Mouse (Mus musculus): ENCODE results near the gene Mettl23. TPM values are rescaled to one million over a fixed set of nuclear protein-coding genes. Genes with fewer than 3 reads are reported as not detected.
"Not testable (repeated sequence)": the region's sequence is repeated elsewhere in the genome, so short reads cannot be mapped to it uniquely, and the experiment has no call there.

Gene Mettl23
- polyA plus RNA-seq, 1 experiment: 22.4 TPM

- Histone ChIP-seq H3K4me1 (ENCODE audit: control insufficient read depth, insufficient read depth, low read length) (peaks cover 56% of the 10 kb centered on the region), H3K4me3 (ENCODE audit: insufficient read depth, low read length) (no peak overlapping the region), H3K27ac (ENCODE audit: insufficient read depth, low read length) (peak overlapping the region; percentile 88)
- TF ChIP-seq POLR2A (IDR thresholded peaks at IDR 0.05; ENCODE audit: low read depth, low read length) (no peak), CTCF (IDR thresholded peaks at IDR 0.05; ENCODE audit: borderline replicate concordance, insufficient read depth, low read length) (no peak)
Observed at GRCm38 (mm10) chr11:116817567-116817966, 25.5 kb upstream of the Mettl23 start.

GRCm38 (mm10) chr11:116818722-116819121 is 24.4 kb upstream of the Mettl23 start:
- H3K27ac ChIP-seq (ENCODE audit: insufficient read depth, low read length): peak overlapping the region; percentile 17
- no peak for TF ChIP-seq POLR2A (IDR thresholded peaks at IDR 0.05; ENCODE audit: low read depth, low read length)
- no peak for TF ChIP-seq CTCF (IDR thresholded peaks at IDR 0.05; ENCODE audit: borderline replicate concordance, insufficient read depth, low read length)
- peaks cover 51% of the 10 kb centered on the region for H3K4me1 ChIP-seq (ENCODE audit: control insufficient read depth, insufficient read depth, low read length)
- H3K4me3 ChIP-seq (ENCODE audit: insufficient read depth, low read length): no peak overlapping the region

GRCm38 (mm10) chr11:116819932-116820593 is 23.0 kb upstream of the Mettl23 start:
- H3K4me3 ChIP-seq (ENCODE audit: insufficient read depth, low read length): no peak overlapping the region
- H3K27ac ChIP-seq (ENCODE audit: insufficient read depth, low read length): peak overlapping the region; percentile 60
- H3K4me1 ChIP-seq (ENCODE audit: control insufficient read depth, insufficient read depth, low read length): peaks cover 43% of the 10 kb centered on the region
- TF ChIP-seq CTCF (IDR thresholded peaks at IDR 0.05; ENCODE audit: borderline replicate concordance, insufficient read depth, low read length): no peak
- no peak for TF ChIP-seq POLR2A (IDR thresholded peaks at IDR 0.05; ENCODE audit: low read depth, low read length)

- no peak for TF ChIP-seq POLR2A (IDR thresholded peaks at IDR 0.05; ENCODE audit: low read depth, low read length)
- TF ChIP-seq CTCF (IDR thresholded peaks at IDR 0.05; ENCODE audit: borderline replicate concordance, insufficient read depth, low read length): no peak
- Histone ChIP-seq H3K4me1 (ENCODE audit: control insufficient read depth, insufficient read depth, low read length) (peaks cover 43% of the 10 kb centered on the region), H3K4me3 (ENCODE audit: insufficient read depth, low read length) (no peak overlapping the region), H3K27ac (ENCODE audit: insufficient read depth, low read length) (peak overlapping the region; percentile 60)
Observed at GRCm38 (mm10) chr11:116821057-116821940, 21.8 kb upstream of the Mettl23 start.

- Histone ChIP-seq H3K4me3 (ENCODE audit: insufficient read depth, low read length) (no peak overlapping the region), H3K27ac (ENCODE audit: insufficient read depth, low read length) (peak overlapping the region; percentile 60), H3K4me1 (ENCODE audit: control insufficient read depth, insufficient read depth, low read length) (peaks cover 40% of the 10 kb centered on the region)
- no peak for TF ChIP-seq CTCF (IDR thresholded peaks at IDR 0.05; ENCODE audit: borderline replicate concordance, insufficient read depth, low read length)
- no peak for TF ChIP-seq POLR2A (IDR thresholded peaks at IDR 0.05; ENCODE audit: low read depth, low read length)
Observed at GRCm38 (mm10) chr11:116822215-116822614, 20.9 kb upstream of the Mettl23 start.

GRCm38 (mm10) chr11:116822626-116823025 is 20.5 kb upstream of the Mettl23 start:
- TF ChIP-seq CTCF (IDR thresholded peaks at IDR 0.05; ENCODE audit: borderline replicate concordance, insufficient read depth, low read length): no peak
- no peak for TF ChIP-seq POLR2A (IDR thresholded peaks at IDR 0.05; ENCODE audit: low read depth, low read length)
- peak overlapping the region; percentile 60; the same call in 1 of the 2 replicates for H3K27ac ChIP-seq (ENCODE audit: insufficient read depth, low read length)
- H3K4me1 ChIP-seq (ENCODE audit: control insufficient read depth, insufficient read depth, low read length): peaks cover 37% of the 10 kb centered on the region
- no peak overlapping the region for H3K4me3 ChIP-seq (ENCODE audit: insufficient read depth, low read length)

- H3K4me1 ChIP-seq (ENCODE audit: control insufficient read depth, insufficient read depth, low read length): peaks cover 37% of the 10 kb centered on the region
- no peak overlapping the region for H3K27ac ChIP-seq (ENCODE audit: insufficient read depth, low read length)
- TF ChIP-seq CTCF (IDR thresholded peaks at IDR 0.05; ENCODE audit: borderline replicate concordance, insufficient read depth, low read length): no peak
- no peak for TF ChIP-seq POLR2A (IDR thresholded peaks at IDR 0.05; ENCODE audit: low read depth, low read length)
- no peak overlapping the region for H3K4me3 ChIP-seq (ENCODE audit: insufficient read depth, low read length)
Observed at GRCm38 (mm10) chr11:116823255-116823654, 19.8 kb upstream of the Mettl23 start.

- H3K4me1 ChIP-seq (ENCODE audit: control insufficient read depth, insufficient read depth, low read length): peaks cover 34% of the 10 kb centered on the region
- H3K27ac ChIP-seq (ENCODE audit: insufficient read depth, low read length); H3K4me3 ChIP-seq (ENCODE audit: insufficient read depth, low read length): not testable (repeated sequence)
Observed at GRCm38 (mm10) chr11:116823885-116824284, 19.2 kb upstream of the Mettl23 start.

GRCm38 (mm10) chr11:116825230-116825629 is 17.8 kb upstream of the Mettl23 start:
- Histone ChIP-seq H3K4me1 (ENCODE audit: control insufficient read depth, insufficient read depth, low read length) (peaks cover 23% of the 10 kb centered on the region), H3K27ac (ENCODE audit: insufficient read depth, low read length) (peak overlapping the region; percentile 30; the same call in 1 of the 2 replicates), H3K4me3 (ENCODE audit: insufficient read depth, low read length) (no peak overlapping the region)
- TF ChIP-seq CTCF (IDR thresholded peaks at IDR 0.05; ENCODE audit: borderline replicate concordance, insufficient read depth, low read length): no peak
- no peak for TF ChIP-seq POLR2A (IDR thresholded peaks at IDR 0.05; ENCODE audit: low read depth, low read length)
